Mouse (Mus musculus) limb, embryonic 14.5 days (tissue): Measurements from ENCODE around the gene Padi4. TPM values are rescaled to one million over a fixed set of nuclear protein-coding genes. Genes with fewer than 3 reads are reported as not detected.

Experiments
- ATAC-seq: fragments of 200-750 bp; cut with Nextera tagmentation; 2 replicates; pipeline ENCODE4 v1.8.0; 2017; ENCODE audit warnings: low read depth, moderate number of reproducible peaks, moderate TSS enrichment; ENCODE audit not compliant: low FRiP score
- DNase-seq: peaks from one replicate; pipeline ENCODE4 v3.0.0-alpha.2; 2015; ENCODE audit warnings: low spot score
- H3K27ac ChIP-seq: fragments of 300-500 bp; sonication (generic); replicated peaks from 2 replicates; pipeline ENCODE4 v1.5.1; 2014; ENCODE audit warnings: low read depth, mild to moderate bottlenecking, low read length, moderate library complexity, mixed read lengths
- H3K27me3 ChIP-seq: fragments of 300-500 bp; sonication (generic); 2 replicates; pipeline ENCODE4 v1.6.1; 2014; ENCODE audit warnings: low read length, mixed read lengths; ENCODE audit not compliant: control insufficient read depth, insufficient read depth
- H3K36me3 ChIP-seq: fragments of 300-500 bp; sonication (generic); 2 replicates; pipeline ENCODE4 v1.6.1; 2014; ENCODE audit warnings: mild to moderate bottlenecking, low read length, moderate library complexity, mixed read lengths; ENCODE audit not compliant: control insufficient read depth, insufficient read depth
- H3K4me1 ChIP-seq: fragments of 300-500 bp; sonication (generic); 2 replicates; pipeline ENCODE4 v1.6.1; 2014; ENCODE audit warnings: antibody characterized with exemption, low read length, mixed read lengths; ENCODE audit not compliant: control insufficient read depth, insufficient read depth
- H3K4me2 ChIP-seq: fragments of 300-500 bp; sonication (generic); replicated peaks from 2 replicates; pipeline ENCODE4 v1.6.1; 2014; ENCODE audit warnings: low read depth, mild to moderate bottlenecking, low read length, moderate library complexity; ENCODE audit not compliant: severe bottlenecking
- H3K4me3 ChIP-seq: fragments of 300-500 bp; sonication (generic); replicated peaks from 2 replicates; pipeline ENCODE4 v1.5.1; 2014; ENCODE audit warnings: low read length
- H3K9ac ChIP-seq: fragments of 300-500 bp; sonication (generic); 2 replicates; pipeline ENCODE4 v1.6.1; 2014; ENCODE audit warnings: mild to moderate bottlenecking, low read depth, low read length, moderate library complexity; ENCODE audit not compliant: severe bottlenecking
- H3K9me3 ChIP-seq: fragments of 300-500 bp; sonication (generic); 2 replicates; pipeline ENCODE4 v1.6.1; 2016; ENCODE audit warnings: low read length; ENCODE audit not compliant: control insufficient read depth
- POLR2A ChIP-seq: fragments of 200-500 bp; IDR thresholded peaks from 2 replicates; pipeline ENCODE4 v1.8.0; 2012; ENCODE audit warnings: inconsistent platforms, mild to moderate bottlenecking, moderate library complexity, borderline replicate concordance; ENCODE audit not compliant: insufficient read depth, insufficient read length; ENCODE audit errors: extremely low read depth
- WGBS: fragments of 180-500 bp; shearing (Covaris S2); extraction: QIAGEN DNeasy Blood & Tissue Kit; methylation state at CpG from one replicate; pipeline ENCODE4 v1.1.7; 2014; 5-methylcytosine and 5-hydroxymethylcytosine counted together
- polyA plus RNA-seq, 2 experiments: library from polyadenylated mRNA; depleted of rRNA in 1 of 2; stranded (reverse) in 1 of 2; unstranded in 1 of 2; fragments of >200 nt; fragmentation: Nextera tagmentation in 1 of 2; extraction: Ambion mirVana in 1 of 2; gene quantifications; 2 replicates each; pipeline versions ENCODE4 v1.2.1 to v1.2.3; 2012 to 2014

Gene Padi4
- polyA plus RNA-seq, 2 experiments, result 0.11 TPM; not detected in 1

DNA sequence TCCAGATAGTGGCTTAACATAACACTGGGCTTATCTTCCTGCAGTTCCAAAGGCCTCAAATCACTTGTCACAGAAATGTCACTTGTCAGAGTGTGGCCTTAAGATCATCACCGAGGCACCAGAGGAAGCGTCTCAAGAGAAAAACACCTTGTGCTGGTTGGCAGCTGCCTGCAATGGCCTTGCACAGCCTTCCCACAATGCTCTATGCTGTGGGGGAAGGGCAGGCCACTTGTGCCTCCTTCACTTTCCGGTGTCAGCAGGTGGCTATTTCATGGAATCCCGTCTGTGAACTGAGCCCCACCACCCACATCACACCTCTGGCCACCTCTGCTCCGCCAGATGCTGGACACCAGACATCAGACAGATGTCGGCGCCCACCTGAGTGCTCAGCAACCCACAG is 20.7 kb downstream of the Padi4 start:
- no peaks in the 10 kb centered on the region for H3K9me3 ChIP-seq
- no peak for DNase-seq
- no peaks in the 10 kb centered on the region for H3K27me3 ChIP-seq
- no peak overlapping the region for H3K4me3 ChIP-seq
- no peak for TF ChIP-seq POLR2A
- H3K4me2 ChIP-seq, result no peak overlapping the region
- WGBS, result 53% methylated on average over 7 of the region's 7 CpGs
- H3K4me1 ChIP-seq, result no peaks in the 10 kb centered on the region
- no peak for ATAC-seq
- no peak overlapping the region for H3K9ac ChIP-seq
- no peak overlapping the region for H3K27ac ChIP-seq
- H3K36me3 ChIP-seq, result no peaks in the 10 kb centered on the region

- no peak for TF ChIP-seq POLR2A
- H3K4me2 ChIP-seq, result no peak overlapping the region
These were observed 23.7 kb downstream of the Padi4 start for GRCm38 (mm10) chr4:140750328-140750727.

GRCm38 (mm10) chr4:140747978-140748377 is 26.1 kb downstream of the Padi4 start:
- Histone ChIP-seq H3K4me3 (no peak overlapping the region), H3K27me3 (no peaks in the 10 kb centered on the region), H3K4me2 (no peak overlapping the region), H3K9ac (0 out of 2 replicates have a peak overlapping the region, but pooled peaks have one; percentile 2), H3K9me3 (no peaks in the 10 kb centered on the region), H3K36me3 (no peaks in the 10 kb centered on the region), H3K4me1 (peaks cover 4% of the 10 kb centered on the region; the same call in 1 of the 2 replicates), H3K27ac (no peak overlapping the region)
- no peak for TF ChIP-seq POLR2A
- peak; percentile 16 for DNase-seq
- no peak for ATAC-seq
- WGBS, result 16% methylated on average over 12 of the region's 12 CpGs

More at GRCm38 (mm10) chr4:140750328-140750727, 23.7 kb downstream of the Padi4 start:
- Histone ChIP-seq H3K27me3 (no peaks in the 10 kb centered on the region), H3K9ac (no peak overlapping the region), H3K4me1 (peaks cover 4% of the 10 kb centered on the region; the same call in 1 of the 2 replicates), H3K36me3 (no peaks in the 10 kb centered on the region), H3K27ac (no peak overlapping the region), H3K9me3 (no peaks in the 10 kb centered on the region), H3K4me3 (no peak overlapping the region)
- DNase-seq (no peak), ATAC-seq (no peak)
- WGBS, result 11% methylated on average over 19 of the region's 19 CpGs

DNA sequence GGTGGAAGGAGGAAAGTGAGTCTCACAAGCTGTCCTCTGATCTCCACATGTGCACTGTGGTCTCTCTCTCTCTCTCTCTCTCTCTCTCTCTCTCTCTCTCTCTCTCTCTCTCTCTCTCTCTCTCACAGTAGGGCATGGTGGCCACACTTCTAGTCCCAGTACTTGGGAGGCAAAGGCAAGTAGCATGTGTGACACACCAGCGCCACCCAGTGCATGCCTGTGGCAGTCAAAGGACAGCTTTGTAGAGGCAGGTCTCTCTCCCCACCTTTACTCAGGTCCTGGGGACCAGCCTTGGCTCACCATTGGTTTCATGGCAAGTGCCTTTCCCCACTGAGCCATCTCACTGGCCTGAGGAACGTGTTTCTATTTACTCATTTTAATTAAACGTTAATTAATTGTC is 29.4 kb downstream of the Padi4 start:
- TF ChIP-seq POLR2A, result no peak
- Histone ChIP-seq H3K4me3 (no peak overlapping the region), H3K27ac (no peak overlapping the region), H3K9me3 (no peaks in the 10 kb centered on the region), H3K4me1 (peaks cover 4% of the 10 kb centered on the region; the same call in 1 of the 2 replicates), H3K27me3 (no peaks in the 10 kb centered on the region), H3K9ac (no peak overlapping the region), H3K36me3 (no peaks in the 10 kb centered on the region), H3K4me2 (no peak overlapping the region)
- no peak for DNase-seq
- 13% methylated on average over 3 of the region's 3 CpGs for WGBS
- no peak for ATAC-seq

DNA sequence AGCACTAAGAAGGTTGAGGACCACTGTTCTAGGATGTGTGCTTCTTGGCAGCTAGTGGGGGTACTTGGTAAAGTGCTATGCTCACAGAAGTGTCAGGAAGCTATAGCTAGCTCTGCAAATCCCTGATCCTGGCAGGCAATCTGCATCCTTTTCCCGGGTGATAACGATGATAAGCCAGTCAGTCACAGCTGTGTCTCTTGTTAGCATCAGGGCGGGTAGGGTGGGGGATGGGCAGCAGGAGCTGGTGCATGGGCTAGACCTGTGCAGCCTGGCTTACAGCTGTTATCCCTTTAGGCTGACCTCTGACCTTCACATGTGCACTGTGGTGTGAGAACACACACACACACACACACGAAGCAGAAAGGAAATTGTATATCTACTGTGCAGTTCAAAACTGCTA is 30.9 kb downstream of the Padi4 start:
- Histone ChIP-seq H3K36me3 (no peaks in the 10 kb centered on the region), H3K27me3 (no peaks in the 10 kb centered on the region), H3K27ac (no peak overlapping the region), H3K4me2 (no peak overlapping the region), H3K4me3 (no peak overlapping the region), H3K9ac (no peak overlapping the region), H3K9me3 (no peaks in the 10 kb centered on the region), H3K4me1 (peaks cover 4% of the 10 kb centered on the region; the same call in 1 of the 2 replicates)
- 50% methylated on average over 4 of the region's 4 CpGs for WGBS
- no peak for ATAC-seq
- TF ChIP-seq POLR2A, result no peak
- no peak for DNase-seq

DNA sequence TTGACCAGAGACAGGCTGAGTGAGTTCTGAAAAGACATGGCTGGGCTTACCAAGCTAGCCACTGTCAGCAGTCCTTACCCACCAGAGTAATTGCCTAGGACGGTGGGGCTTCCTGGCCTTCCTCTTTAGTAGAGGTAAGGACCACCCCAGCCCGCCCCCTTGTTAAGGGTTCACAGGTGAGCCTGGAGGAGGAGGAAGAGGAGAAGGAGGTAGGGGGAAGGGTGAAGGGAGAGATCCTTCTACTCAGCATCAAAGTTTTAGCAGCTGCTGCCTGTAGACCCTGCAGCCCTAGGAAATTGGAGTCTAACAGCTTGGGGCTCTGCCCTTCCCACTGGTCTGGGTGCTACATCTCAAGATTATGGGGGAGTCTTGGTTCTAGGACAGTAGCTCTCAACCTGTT is 31.5 kb downstream of the Padi4 start, which contains the start of gene Padi6:
TSS of gene Padi6 (minus strand) at position 101 of the 400 bp plus-strand sequence.
- H3K36me3 ChIP-seq, result no peaks in the 10 kb centered on the region
- ATAC-seq (no peak), DNase-seq (no peak)
- no peak within 1 kb of the TSS for H3K27ac ChIP-seq
- H3K4me2 ChIP-seq, result no peak within 1 kb of the TSS
- no peak within 1 kb of the TSS for H3K4me3 ChIP-seq
- H3K9ac ChIP-seq, result no peak within 1 kb of the TSS
- no peaks in the 10 kb centered on the region for H3K27me3 ChIP-seq
- H3K9me3 ChIP-seq, result no peaks in the 10 kb centered on the region
- TF ChIP-seq POLR2A, result no peak
- 66% methylated on average over 2 of the region's 2 CpGs for WGBS
- H3K4me1 ChIP-seq, result no peaks in the 10 kb centered on the region
